In the genomic region with DNA sequence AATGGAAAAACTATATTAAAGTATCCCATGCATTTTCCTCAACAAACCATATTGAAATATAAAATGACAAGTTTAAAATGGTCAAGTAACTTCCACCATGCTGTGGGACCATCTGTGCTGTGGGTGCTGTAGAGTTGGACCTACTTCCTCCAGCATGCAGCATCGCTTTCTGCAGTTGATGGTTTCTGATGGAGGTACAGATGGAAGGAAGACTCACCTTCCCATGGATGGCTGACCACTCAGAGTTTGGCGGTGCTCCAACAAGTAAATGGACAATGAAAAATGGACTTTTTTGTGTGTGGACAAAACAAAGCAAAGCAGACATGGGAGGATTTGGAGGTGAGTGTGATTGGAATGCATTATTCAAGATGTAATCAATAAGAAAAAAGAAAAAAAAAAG, we compare ENCODE assay signal across 17 mouse cellular contexts.
A peak's percentile ranks its signal among the peaks of the same experiment; 100 is the strongest.
DNase-seq lines count a peak whose midpoint lies in the region; ATAC-seq lines count a peak whose summit lies in the region.
"Had no signal": no experiment of that assay in that cellular context is flagged by ENCODE, and none has a peak within 500 bp of the region (broad histone marks: within the 10 kb centered on the region; RNA-seq: fewer than 3 reads in every experiment).

No protein-coding gene starts in this region.

- peak; percentile 49 for DNase-seq in left cerebral cortex, postnatal 4 days
- DNase-seq in left cerebral cortex, adult 8-10 months (ENCODE audit: low spot score in 2 of 2) = no peak
- peak; percentile 52 for DNase-seq in cerebellum, adult 11 months
- DNase-seq in cerebellum, adult 9-10 months = peak; percentile 87
- DNase-seq in cerebellum, postnatal 36 days = peak; percentile 80 to 82
- no peak for DNase-seq in embryo, embryonic 10.5 days (ENCODE audit: low spot score)
- DNase-seq: adrenal gland, postnatal 14 days; forebrain, postnatal 0 days; gastrocnemius, postnatal 10 days; heart, postnatal 10 days; kidney, adult 18-20 months; kidney, postnatal 4 days; layer of hippocampus, postnatal 36 days; liver; lung, adult 2 months; lung, postnatal 10 days had no signal

- intact Hi-C loops in left cerebral cortex, postnatal 4 days (cut with DNase I) = no loop called here

- no peak for ATAC-seq in frontal cortex, adult (ENCODE audit: low TSS enrichment)
- ATAC-seq: forebrain, postnatal 0 days had no signal

Comparison
In these comparisons a context has a peak if more than half of its experiments do, and no peak if none do; other contexts are left out.
1. DNase-seq: peak in left cerebral cortex, postnatal 4 days (single experiment), cerebellum, adult 11 months (single experiment), cerebellum, adult 9-10 months (single experiment) and cerebellum, postnatal 36 days (2 of 2); none in left cerebral cortex, adult 8-10 months (0 of 2) and embryo, embryonic 10.5 days (single experiment).